Mouse (Mus musculus) megakaryocyte, embryonic 14.5 days (primary cell): ENCODE data around the gene Fam167b.
"Not testable (repeated sequence)": the region's sequence is repeated elsewhere in the genome, so short reads cannot be mapped to it uniquely, and the experiment has no call there.

Experiments
- FLI1 ChIP-seq: IDR thresholded peaks from 2 replicates; pipeline ENCODE4 v1.6.1; 2012; ENCODE audit warnings: low read length, inconsistent platforms, mixed read lengths
- GATA1 ChIP-seq: IDR thresholded peaks from 3 replicates; pipeline ENCODE4 v1.6.1; 2012; ENCODE audit warnings: mixed read lengths, low read length, inconsistent platforms, borderline replicate concordance

GRCm38 (mm10) chr4:129528901-129529300, 49.4 kb downstream of the Fam167b start:
- not testable (repeated sequence) for TF ChIP-seq GATA1, FLI1
